Mouse (Mus musculus): ENCODE results near the gene Zdhhc12. TPM values are rescaled to one million over a fixed set of nuclear protein-coding genes. Genes with fewer than 3 reads are reported as not detected.

The Zdhhc12 gene
- polyA plus RNA-seq, 1 experiment: 40.7 TPM

DNA sequence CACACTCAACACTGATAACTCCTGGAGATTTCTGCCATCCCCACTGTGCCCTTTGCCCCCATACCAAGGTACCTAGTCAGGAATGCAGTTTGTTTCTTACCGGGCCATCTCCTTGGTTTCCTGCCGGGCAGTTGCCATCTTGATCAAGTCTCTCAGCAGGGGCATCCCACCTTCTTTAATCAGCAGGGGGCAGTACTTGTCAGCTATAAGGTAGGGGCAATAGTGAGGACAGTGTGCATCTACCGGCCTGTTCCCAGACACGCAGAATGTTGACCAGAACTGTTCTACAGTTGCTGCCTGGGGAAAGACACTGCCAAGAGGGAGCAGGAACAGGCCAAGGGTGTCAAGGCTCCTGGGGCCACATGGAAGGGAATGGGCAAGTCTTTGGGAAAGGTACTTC lies 6.8 kb upstream of the Zdhhc12 start:
- DNase-seq (ENCODE audit: low spot score): no peak

DNA sequence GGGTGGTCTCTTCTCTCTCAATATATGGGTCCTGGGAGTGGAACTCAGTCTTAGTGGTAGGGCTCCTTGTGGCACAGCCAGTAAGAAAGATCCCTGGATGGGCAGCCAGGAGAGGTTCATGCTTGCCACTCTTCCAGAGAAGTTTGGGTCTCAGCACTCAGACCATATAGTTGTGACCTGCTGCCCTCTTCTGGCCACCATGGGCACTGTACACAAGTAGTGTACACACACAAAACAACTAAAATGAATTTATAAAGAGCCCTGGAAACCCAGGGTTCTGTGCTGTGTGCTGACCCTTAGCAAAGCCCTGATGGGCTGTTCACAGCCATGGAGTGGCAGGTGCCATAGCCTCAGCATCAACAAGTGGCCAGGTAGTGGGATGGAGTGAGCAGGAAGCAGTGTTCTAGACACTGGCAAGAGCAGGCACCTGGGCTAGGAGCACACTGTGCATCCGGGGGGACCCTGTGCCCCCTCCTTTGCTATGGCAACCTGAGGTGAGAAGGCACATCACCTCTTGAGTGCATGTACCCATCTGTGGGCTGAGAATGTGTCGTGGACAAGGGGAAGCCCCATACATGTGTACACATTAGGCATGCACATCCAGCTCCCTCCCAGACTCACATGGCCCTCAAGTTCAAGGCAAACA lies 2.6 kb upstream of the Zdhhc12 start:
- no peak for DNase-seq (ENCODE audit: low spot score)

DNA sequence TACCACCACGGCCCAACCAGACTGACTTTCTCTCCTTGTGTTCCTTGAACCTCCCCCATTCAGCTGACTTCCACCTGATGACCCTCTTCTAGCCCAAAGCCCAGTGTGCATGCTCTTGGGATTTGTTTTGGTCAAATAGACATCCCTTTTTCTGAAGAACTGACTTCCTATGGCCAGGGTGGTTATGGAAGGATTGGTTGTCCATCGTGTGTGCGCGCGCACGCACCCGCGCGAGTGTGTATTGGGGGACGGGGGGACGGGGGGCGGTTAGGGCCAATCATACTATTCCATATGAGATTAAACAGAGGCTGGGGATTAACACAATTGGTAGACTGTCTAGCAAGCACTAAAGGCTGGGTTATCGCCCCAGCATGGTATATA lies 750 bp upstream of the Zdhhc12 start:
- DNase-seq (ENCODE audit: low spot score): no peak

DNA sequence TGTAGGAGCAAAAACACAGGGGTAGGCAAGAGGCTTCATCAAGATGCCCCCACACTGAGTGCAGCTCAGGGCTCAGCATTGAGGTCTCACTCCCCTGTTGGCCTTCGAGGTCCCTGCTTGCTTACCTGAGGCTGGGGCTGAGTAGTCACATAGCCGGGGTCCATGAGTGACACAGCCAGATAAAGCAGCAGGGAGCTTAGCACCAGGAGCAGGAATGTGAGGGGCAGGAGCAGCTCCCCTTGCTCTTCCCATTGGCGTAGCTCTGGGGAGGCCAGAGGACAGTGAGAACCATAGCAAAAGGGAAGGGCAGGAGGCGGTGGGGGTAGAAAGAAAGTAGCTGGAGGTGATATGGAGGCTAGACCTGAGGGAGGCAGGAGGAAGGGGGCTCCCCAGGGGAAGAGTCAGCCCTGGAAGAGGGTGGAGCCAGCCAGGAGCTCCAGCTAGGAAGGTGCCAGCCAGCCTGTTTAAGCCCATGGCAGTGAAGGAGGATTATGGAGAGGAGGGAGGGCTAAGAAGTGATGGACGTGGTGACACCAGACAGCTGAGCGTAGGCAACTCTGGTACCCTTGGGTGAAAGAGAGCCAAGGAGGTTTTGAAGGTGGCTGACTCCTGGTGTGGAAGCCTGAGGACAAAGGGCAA lies 1.0 kb downstream of the Zdhhc12 start:
- no peak for DNase-seq (ENCODE audit: low spot score)

DNA sequence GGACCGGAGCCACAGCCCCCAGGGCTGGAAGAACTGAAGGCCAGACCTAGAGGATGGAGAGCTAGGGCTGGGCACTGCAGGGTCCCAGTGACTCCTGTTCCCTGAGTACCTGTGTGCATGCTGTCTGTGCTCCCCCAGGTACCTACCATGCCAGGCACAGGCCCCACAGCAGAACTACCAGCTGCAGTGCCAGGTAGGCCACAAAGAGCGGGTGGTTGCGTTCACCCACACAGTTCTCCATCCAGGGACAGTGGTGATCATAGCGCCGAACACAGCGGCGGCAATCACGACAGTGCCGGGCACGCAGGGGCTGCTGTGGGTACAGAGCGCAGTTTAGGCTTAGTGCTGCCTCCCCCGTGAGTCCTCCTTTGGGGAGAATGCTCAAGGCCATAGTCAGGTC lies 1.9 kb downstream of the Zdhhc12 start:
- DNase-seq (ENCODE audit: low spot score): no peak

DNA sequence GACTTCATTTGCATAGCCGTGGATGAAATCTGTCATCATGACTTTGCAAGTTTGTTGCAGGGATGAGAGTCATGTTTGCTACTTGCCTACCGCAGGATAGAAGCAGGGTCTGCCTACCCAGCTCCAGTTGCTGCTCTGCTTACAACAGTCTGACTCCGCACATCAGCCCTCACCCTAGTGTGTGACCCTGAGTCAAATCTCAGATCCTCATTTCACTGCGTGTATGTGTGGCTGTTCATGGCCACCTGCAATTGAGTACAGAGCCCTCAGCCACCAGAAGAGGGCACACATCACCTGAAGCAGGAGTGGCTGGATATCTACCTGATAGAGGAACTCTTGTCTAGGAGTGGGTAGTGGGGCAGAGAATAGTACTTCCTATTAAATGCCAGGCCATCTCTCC lies 6.1 kb downstream of the Zdhhc12 start:
- no peak for DNase-seq (ENCODE audit: low spot score)

DNA sequence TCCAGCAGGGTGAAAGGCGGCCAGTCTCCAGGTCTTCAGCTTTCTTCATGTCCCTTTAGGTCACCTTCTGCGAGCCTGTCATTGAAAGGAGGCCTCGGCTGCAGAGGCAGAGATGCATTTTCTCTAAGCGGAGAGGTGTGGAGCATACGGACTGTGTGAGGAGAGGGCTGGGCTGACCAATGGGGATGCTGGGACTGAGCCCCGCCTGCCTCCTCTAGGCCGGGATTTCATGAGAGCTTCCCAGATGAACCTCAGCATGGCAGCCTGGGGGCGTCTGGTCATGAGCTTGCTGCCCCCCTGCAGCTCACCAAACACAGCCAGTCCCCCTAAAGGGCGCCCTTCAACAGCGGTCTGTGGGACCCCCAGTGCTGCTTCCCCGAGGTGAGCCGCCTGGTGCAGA lies 8.8 kb downstream of the Zdhhc12 start:
- DNase-seq (ENCODE audit: low spot score): no peak

DNA sequence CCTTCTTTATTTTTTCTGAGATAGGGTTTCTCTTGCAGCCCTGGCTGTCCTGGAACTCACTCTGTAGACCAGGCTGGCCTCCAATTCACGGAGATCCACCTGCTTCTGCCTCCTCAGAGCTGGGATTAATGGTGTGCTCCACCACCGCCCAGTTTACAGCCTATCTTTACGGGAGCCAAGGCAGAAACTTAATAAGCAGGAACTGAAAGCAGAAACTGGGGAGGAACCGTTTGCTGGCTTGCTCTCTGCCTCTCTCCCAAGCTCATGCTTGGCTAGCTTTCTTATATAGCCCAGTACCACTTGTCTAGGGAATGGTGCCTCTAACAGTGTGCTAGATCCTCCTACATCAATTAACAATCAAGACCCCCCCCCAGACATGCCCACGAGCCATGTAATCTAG lies 9.3 kb downstream of the Zdhhc12 start:
- no peak for DNase-seq (ENCODE audit: low spot score)

DNA sequence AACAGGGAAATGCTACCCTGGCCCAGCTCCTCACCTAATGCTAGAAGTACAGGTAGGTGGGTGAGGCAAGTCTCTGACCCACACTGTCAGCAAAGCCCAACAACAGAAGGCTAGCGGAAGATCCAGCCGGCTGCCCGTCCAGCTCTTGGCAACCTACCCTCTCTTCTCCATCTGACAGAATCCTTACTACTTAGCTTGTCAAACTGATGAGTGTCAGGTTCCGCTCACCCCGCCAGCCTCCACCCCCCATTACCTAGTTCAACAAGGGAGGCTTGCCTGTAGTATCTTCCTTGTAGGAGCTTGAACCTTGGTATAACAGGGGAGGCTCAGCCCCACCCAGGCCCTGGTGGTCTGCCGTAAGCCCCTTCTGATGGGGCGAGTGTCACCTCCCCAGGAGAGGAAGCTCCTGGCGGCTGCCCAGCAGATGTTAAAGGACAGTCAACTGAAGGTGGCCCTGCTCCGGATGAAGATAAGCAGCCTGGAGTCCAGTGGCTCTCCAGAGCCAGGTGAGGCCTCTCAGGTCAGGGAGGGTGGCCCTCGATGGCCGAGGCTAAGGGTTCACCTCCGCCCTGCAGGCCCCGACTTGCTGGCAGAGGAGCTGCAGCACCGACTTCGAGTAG lies 13.2 kb downstream of the Zdhhc12 start:
- DNase-seq (ENCODE audit: low spot score): no peak

DNA sequence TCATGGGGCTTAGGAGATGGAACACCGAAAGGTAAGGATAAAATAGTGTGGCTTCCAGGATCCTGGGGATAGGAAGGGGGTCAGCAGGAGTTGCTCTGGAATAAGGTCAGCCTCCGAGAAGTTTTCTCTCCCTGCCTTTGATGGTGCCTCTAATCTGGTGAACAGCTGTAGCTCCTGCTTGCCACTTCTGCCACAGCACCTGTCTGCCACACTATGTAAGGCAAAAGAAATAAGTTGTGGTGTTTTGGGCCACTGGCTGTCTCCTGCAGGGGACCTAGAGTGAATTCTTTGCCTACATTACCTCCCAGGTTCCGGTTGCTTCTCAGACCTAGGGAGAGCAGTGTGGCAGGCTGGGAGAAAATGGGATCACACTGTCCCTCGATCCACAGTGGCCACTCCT lies 14.7 kb downstream of the Zdhhc12 start:
- DNase-seq (ENCODE audit: low spot score): no peak

DNA sequence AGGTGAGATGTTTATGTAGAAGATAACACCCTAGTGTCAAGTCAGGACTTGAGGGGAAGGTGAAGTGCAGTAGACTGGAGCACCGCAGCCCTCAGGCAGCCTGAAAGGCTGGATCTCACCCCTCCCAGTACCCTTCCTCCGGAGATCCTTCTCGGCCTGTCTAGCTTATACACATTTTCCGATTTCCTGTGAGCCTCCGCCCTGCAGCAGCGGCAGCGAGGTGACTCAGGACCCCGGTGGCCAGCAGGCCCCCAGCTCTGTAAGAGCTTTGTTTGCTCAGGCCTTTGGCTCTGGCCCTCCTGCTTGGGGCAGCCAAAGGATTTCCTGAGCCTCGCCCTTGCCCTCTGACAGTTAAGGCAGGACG lies 15.1 kb downstream of the Zdhhc12 start:
- no peak for DNase-seq (ENCODE audit: low spot score)

DNA sequence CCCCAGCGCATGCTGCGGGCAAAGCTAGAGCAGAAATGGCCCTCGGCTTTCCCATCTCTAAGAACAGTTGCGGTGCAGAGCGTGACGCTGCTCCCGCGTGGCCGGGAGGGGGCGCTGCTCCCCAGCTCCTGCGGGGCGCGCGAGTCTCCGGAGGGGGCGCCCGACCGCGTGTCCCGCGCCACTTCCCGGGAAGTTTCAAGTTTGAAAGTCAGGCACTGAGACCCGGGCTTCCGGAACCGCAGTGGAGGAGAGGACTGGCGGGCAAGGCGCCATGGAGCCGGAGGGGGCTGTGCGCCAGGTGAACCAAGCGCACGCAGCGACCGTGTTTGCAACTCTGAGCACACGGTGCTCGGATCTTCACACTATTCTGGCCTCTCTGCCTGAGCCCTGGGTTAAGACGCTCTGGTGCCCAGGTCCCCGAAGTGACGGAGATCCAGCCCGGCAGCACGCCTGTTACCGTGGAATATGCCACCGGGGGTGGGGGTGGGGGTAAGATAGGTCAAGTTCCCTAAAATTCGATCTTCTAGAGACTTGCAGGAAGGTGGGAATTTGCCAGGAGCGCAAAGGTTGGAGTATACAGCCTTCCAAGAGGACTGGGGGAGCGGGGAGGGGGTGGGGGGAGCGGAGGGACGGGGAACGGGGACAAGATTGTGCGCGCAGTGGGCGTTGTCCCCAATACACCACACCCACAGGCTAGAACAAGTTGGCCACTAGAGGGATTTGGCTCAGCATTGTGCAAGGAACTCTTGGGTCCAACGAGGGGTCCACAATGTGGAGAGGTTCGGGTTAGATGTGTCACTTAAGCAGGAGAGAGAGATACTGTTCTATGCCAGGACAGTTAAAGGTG lies 15.7 kb downstream of the Zdhhc12 start, which contains the start of gene Pkn3:
Gene Pkn3 (plus strand): TSS at position 183 of the 847 bp plus-strand sequence.
- peak; percentile 81 for DNase-seq (ENCODE audit: low spot score)

DNA sequence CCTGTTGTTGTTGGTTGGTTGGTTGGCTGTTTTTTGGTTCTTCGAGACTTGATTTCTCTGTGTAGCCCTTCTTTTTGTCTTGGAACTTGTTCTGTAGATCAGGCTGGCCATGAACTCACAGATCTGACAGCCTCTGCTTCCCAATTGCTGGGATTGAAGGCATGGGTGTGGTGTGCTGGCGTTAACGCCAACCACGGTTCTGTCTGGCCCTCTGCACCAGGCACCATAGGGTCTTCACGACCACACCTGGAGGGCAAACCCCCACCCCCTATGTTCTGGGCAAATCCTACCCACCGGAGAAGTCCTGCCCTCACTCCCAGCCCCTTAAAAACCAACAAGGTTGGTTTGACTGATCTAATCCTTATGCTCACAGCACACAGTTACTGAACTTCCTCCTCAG lies 16.5 kb downstream of the Zdhhc12 start:
- no peak for DNase-seq (ENCODE audit: low spot score)

DNA sequence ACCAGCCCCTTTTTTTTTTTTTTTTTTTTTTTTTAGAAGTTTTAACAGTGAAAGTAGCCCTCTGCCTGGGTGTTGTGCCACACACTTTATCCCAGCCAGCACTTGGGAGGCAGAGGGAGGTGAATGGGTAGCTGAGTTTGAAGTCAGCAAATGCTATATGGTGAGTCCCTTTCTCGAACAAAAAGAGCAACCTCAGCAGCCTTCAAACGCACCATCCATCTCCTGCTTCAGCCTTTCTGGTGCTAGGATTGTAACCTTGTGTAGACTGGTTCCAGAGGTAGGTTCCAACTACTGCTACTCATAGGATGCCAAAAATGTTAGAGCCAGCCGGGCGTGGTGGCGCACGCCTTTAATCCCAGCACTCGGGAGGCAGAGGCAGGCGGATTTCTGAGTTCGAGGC lies 17.0 kb downstream of the Zdhhc12 start:
- DNase-seq (ENCODE audit: low spot score): no peak

DNA sequence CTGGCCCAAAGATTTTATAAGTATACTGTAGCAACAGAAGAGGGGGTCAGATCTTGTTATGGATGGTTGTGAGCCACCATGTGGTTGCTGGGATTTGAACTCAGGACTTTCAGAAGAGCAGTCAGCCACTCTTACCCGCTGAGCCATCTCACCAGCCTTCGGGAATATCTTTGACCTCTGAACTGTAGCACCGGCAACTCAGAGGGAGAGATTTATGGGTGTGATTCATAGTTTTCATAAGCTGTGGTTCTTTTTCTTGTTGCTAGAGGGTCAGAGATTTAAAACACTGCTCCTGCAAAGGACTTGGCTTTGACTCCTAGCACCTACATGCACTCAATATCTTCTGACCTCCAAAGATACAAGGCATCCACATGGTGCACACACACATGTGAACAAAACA lies 17.8 kb downstream of the Zdhhc12 start:
- no peak for DNase-seq (ENCODE audit: low spot score)

DNA sequence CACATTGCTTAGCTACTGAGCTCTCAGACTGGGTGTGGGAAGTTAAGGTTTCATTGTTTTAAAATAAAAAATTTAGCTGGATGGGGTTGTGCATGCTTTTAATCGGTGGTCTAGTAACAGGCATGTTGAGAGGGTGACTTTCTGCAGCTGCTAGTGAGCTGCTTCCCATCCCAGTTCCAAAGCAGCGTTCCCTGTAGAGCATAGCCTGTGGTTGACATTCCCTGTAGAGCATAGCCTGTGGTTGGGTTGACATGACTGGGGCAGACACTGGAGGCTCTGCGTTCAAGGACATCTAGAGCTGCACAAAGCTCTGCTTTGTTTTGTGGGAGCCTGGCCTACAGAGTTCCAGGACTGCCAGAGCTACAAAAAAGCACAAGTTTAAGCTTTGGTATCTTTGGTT lies 20.2 kb downstream of the Zdhhc12 start:
- no peak for DNase-seq (ENCODE audit: low spot score)

DNA sequence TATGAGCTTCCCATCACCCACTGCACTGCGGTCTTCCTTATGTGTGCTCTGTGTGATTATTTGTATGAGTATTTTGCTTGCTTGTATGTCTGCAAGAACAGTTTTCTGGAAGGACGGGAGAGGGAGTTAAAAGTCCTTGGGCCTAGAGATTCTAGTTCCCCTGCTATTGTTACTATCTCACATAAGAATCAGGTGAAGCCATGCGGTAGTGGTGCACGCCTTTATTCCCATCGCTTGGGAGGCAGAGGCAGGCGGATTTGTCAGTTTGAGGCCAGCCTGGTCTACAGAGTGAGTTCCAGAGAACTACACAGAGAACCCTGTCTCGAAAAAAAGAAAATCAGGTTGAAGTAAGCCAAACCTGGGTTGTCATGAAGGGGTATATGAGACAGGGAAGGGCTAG lies 20.6 kb downstream of the Zdhhc12 start:
- DNase-seq (ENCODE audit: low spot score): no peak

DNA sequence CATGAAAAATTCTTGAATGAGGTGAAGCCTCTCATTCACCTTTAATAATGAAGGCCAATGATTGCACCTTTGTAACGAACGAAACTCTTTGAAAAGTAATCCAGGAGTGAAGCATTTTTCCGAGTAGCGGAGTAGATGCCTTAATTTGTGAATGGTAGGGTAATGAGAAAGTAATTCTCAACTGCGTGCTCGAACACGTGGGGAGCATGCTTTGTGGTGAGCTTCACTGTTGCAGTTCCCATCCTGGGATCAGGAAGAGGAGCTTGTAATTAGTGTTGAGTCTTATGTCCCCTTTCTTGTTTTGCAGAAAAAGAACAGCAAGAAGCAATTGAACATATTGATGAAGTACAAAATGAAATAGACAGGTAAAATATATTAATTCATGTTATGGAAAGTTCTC lies 25.5 kb downstream of the Zdhhc12 start:
- DNase-seq (ENCODE audit: low spot score): no peak

DNA sequence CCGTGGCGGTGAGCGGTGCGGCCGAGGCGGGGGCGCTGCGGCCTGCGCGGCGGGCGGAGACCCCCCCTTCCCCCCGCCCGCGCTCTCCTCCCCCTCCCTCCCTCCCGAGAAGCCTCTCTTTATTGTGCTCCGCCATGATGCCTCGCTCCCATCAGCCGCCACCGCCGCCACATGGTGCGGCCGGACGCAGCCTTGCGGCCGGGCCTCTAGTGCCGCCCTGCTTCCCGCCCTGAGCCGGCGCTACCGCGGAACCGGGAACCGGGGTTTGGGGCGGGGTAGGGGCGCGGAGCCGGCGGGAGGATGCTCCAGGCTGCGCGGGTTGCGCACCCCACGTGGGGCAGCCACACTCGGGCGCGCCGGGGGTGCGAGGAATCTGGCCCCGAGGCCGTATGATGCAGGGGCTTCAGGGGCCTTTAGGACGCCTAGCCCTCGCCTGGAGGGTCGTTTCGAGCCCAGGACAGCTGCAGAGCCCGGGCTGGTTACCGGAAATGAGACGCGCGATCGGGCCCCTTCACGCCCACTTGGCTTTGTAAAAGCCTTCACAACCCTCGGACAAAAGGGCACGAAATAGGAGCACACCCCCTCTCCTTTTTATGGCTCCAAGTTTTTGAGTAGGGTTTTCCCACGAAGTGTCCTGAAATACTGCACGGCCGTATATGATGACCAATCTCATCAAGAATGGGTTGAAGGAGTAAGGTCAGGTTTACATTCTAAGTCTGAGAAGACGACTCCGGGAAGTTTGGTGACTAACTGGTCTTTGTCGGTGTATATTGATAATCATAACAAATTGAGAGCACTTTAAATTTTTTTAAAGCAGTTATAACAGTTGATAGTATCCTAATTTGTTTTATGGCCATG lies 26.2 kb downstream of the Zdhhc12 start:
- DNase-seq (ENCODE audit: low spot score): peak; percentile 52

DNA sequence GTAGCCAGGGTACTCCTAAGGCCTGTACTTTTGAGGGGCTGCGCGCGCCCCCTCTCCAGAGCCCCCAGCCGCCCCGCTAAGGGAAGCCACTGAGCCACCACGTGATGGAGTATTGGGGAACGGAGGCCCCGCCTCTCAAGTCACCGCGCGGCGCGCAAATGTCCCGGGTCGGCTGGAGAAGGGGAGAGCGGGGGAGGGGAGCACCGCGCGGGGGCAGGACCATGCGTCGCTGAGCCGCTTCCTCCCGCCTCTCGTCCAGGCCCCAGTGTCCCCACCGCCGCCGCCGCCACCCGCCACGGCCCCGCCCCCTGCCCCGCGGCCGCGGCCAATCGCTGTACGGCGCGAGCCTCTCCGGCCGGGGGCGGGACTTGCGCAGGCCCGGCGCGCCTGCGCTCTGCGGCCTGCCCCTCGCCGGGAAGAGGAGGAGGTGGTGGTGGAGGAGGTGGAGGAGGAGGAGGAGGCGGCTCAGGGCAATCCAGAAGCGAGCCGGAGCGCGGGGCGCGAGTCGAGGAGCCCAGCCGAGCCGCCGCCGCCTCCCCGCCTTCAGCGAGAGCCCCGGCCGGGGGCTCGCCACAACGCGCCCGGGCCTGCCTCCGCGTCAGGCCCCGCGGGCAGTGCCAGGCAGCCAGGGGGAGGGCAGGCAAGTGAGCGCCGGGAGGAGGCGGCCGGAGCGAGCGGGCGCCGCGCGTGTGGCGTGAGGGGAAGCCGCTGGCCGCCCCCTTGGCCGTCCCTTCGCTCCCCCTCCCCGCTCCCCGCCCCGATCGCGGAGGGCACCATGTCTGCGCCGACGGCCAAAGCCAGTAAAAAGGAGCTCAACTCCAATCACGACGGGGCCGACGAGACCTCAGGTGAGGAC lies 27.2 kb downstream of the Zdhhc12 start:
- peak; percentile 94 for DNase-seq (ENCODE audit: low spot score)

DNA sequence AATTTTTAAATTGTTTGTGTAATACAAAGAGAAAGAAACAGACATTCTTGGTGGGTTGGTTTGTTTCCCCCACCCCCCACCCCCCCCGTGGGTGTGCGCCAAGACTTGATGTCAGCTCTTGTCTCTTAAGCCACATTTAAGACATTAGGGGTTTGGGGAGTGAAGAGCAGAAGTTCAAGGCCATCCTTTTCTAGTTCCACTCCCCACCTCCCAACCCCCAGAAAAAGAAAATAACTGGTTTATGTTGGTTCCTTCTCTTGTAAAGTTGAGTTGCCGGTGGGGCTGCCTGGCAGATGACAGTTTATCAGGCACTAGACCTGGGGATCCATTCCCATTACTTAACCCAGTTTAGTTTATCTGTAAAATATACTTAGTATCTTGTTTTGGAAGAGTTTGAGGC lies 29.1 kb downstream of the Zdhhc12 start:
- DNase-seq (ENCODE audit: low spot score): no peak
